Mouse (Mus musculus) embryonic facial prominence, embryonic 15.5 days (tissue): ENCODE results near the gene Polr3g. TPM values are rescaled to one million over a fixed set of nuclear protein-coding genes. Genes with fewer than 3 reads are reported as not detected.
"Not testable (repeated sequence)": the region's sequence is repeated elsewhere in the genome, so short reads cannot be mapped to it uniquely, and the experiment has no call there.

Experiments used
- ATAC-seq: fragments of 200-750 bp; cut with Nextera tagmentation; 2 replicates; pipeline ENCODE4 v1.8.0; 2017; ENCODE audit warnings: low read depth, moderate TSS enrichment; ENCODE audit not compliant: insufficient number of reproducible peaks, low FRiP score, low TSS enrichment
- H3K27ac ChIP-seq: fragments of 300-500 bp; sonication (generic); replicated peaks from 2 replicates; pipeline ENCODE4 v1.5.1; 2015; ENCODE audit warnings: mild to moderate bottlenecking, inconsistent platforms
- H3K27me3 ChIP-seq: fragments of 300-500 bp; sonication (generic); 2 replicates; pipeline ENCODE4 v1.6.1; 2015; ENCODE audit warnings: inconsistent platforms
- H3K36me3 ChIP-seq: fragments of 300-500 bp; sonication (generic); 2 replicates; pipeline ENCODE4 v1.6.1; 2015; ENCODE audit warnings: mild to moderate bottlenecking, inconsistent platforms
- H3K4me1 ChIP-seq: fragments of 300-500 bp; sonication (generic); 2 replicates; pipeline ENCODE4 v1.6.1; 2015; ENCODE audit warnings: inconsistent platforms
- H3K4me2 ChIP-seq: fragments of 300-500 bp; sonication (generic); replicated peaks from 2 replicates; pipeline ENCODE4 v1.6.1; 2015; ENCODE audit warnings: mild to moderate bottlenecking, inconsistent platforms
- H3K4me3 ChIP-seq: fragments of 300-500 bp; sonication (generic); replicated peaks from 2 replicates; pipeline ENCODE4 v1.5.1; 2015; ENCODE audit warnings: mild to moderate bottlenecking, inconsistent platforms
- H3K9ac ChIP-seq: fragments of 300-500 bp; sonication (generic); 2 replicates; pipeline ENCODE4 v1.6.1; 2015; ENCODE audit warnings: inconsistent platforms
- H3K9me3 ChIP-seq: fragments of 300-500 bp; sonication (generic); replicated peaks from 2 replicates; pipeline ENCODE4 v1.6.1; 2016; ENCODE audit warnings: inconsistent platforms
- WGBS: fragments of 180-500 bp; shearing (Covaris S2); methylation state at CpG from one replicate; pipeline ENCODE4 v1.1.7; 2015; 5-methylcytosine and 5-hydroxymethylcytosine counted together
- polyA plus RNA-seq: library from polyadenylated mRNA; unstranded; fragments of >200 nt; fragmentation: Nextera tagmentation; extraction: Ambion mirVana; gene quantifications from 2 replicates; pipeline ENCODE4 v1.2.1, GENCODE M21; 2015

The Polr3g gene
- polyA plus RNA-seq, 1 experiment from 2014 or later: 29.5 TPM

DNA sequence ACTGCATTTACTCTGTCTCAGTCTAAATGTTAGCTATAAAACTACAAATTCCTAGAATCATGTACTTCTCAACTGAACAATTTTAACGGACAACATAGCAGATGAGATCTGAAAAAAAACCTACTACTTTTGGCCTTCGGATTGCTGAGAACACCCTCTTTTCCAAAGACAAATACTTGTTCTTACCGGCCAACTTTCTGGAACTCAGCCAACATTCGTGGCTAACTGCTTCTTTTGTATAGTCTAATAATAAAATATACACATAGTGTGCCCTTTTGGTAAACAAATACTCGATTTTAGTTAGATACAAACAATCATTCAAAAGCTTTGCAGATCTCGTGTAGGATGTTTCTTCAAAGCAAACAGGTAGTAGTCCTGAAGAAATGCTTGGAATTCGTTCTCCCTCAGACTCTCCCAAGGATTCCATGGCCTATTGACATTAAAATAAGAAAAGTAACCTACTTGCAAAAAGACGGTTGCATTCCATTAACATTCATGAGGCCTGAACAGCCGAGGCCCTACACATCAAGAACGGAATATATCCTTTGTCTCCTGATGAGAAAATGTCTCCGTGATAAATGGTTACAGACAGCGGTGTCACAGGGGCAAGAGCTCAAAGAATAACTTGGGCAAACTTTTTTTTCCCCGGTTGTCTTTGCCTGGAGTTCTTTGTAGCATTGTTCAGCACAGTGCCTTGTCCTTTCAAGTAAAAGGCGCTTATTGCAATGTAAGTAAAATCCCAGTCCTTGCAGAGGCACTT, 54.5 kb downstream of the Polr3g start:
- WGBS: 31% methylated on average over 14 of the region's 14 CpGs
- H3K36me3 ChIP-seq: 0 out of 2 replicates have a peak, but pooled peaks cover 3% of the 10 kb centered on the region
- no peak for ATAC-seq
- H3K4me2 ChIP-seq: peak overlapping the region; percentile 62; the same call in 1 of the 2 replicates
- H3K27me3 ChIP-seq: no peaks in the 10 kb centered on the region
- peaks cover 24% of the 10 kb centered on the region for H3K4me1 ChIP-seq
- no peaks in the 10 kb centered on the region for H3K9me3 ChIP-seq
- no peak overlapping the region for H3K9ac ChIP-seq
- H3K4me3 ChIP-seq: no peak overlapping the region
- H3K27ac ChIP-seq: no peak overlapping the region

DNA sequence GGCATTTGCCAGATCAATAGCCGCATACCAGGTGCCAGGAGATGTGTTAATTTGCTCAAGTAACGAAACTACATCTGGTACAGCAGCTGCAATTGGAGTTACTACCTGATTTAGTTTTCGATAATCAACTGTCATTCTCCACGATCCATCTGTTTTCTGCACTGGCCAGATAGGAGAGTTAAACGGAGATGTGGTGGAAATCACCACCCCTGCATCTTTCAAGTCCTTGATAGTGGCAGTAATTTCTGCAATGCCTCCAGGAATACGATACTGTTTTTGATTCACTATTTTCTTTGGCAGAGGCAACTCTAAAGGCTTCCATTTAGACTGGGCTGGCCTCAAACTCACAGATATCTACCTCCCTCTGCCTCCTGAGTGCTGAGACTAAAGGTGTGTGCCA, 60.4 kb downstream of the Polr3g start:
- not testable (repeated sequence) for H3K9me3 ChIP-seq, H3K4me3 ChIP-seq, H3K27ac ChIP-seq, H3K9ac ChIP-seq, H3K27me3 ChIP-seq, ATAC-seq, H3K36me3 ChIP-seq, H3K4me1 ChIP-seq, H3K4me2 ChIP-seq
- 75% methylated on average over 5 of the region's 6 CpGs for WGBS

DNA sequence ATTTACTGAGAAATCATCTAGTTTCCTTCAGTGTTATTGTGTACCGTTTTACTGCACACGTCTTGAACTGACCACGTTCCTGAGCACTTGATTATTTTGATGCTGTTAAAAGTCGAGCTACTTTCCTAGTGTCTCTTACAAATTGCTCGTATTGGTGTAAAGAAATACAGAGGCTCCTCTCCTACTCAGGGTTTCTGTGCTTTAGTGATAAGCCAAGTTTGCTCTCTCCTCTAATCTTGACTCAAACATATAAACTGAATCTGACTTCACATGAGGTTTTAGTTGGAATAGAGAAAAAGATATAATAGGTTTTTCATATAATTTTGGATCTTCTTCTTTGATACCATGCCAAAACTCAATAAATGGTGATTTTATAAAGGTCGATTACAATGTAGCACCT, 64.5 kb downstream of the Polr3g start:
- no peak for ATAC-seq
- no peaks in the 10 kb centered on the region for H3K36me3 ChIP-seq

DNA sequence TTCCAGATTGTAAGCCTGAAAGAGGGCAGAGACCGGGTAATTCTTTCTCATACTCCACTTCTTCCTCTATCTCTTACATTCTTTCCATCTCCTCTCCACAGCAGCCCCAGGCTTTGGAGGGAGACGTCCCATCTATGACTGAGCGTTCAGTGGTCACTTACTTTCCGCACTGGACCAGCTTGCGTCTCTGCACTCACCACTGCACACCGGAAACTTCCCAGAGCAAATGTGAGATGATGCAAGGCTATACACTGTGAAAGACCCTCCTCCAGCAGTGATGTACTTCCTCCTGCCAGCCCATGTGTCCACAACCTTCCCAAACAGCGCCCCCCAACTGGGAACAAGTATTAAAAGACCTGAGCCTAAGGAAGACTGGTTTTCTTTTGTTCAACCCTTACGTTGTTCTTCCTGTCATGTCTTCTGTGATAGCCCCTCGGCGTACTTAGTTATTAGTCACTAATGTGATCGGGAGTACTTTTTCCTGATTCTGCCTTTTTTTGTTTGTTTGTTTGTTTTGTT, 66.7 kb downstream of the Polr3g start:
- H3K4me2 ChIP-seq: no peak overlapping the region
- no peaks in the 10 kb centered on the region for H3K9me3 ChIP-seq
- H3K9ac ChIP-seq: no peak overlapping the region
- no peaks in the 10 kb centered on the region for H3K36me3 ChIP-seq
- H3K27me3 ChIP-seq: no peaks in the 10 kb centered on the region
- 0 out of 2 replicates have a peak, but pooled peaks have one; percentile 47 for ATAC-seq
- H3K4me3 ChIP-seq: no peak overlapping the region
- 86% methylated on average over 11 of the region's 11 CpGs for WGBS
- 0 out of 2 replicates have a peak, but pooled peaks cover 7% of the 10 kb centered on the region for H3K4me1 ChIP-seq
- H3K27ac ChIP-seq: no peak overlapping the region

More for the DNA sequence above, 64.5 kb downstream of the Polr3g start:
- no peak overlapping the region for H3K4me3 ChIP-seq
- 83% methylated on average over 6 of the region's 6 CpGs for WGBS
- no peak overlapping the region for H3K4me2 ChIP-seq
- no peak overlapping the region for H3K27ac ChIP-seq
- no peak overlapping the region for H3K9ac ChIP-seq
- no peaks in the 10 kb centered on the region for H3K9me3 ChIP-seq
- H3K27me3 ChIP-seq: no peaks in the 10 kb centered on the region
- 0 out of 2 replicates have a peak, but pooled peaks cover 4% of the 10 kb centered on the region for H3K4me1 ChIP-seq

DNA sequence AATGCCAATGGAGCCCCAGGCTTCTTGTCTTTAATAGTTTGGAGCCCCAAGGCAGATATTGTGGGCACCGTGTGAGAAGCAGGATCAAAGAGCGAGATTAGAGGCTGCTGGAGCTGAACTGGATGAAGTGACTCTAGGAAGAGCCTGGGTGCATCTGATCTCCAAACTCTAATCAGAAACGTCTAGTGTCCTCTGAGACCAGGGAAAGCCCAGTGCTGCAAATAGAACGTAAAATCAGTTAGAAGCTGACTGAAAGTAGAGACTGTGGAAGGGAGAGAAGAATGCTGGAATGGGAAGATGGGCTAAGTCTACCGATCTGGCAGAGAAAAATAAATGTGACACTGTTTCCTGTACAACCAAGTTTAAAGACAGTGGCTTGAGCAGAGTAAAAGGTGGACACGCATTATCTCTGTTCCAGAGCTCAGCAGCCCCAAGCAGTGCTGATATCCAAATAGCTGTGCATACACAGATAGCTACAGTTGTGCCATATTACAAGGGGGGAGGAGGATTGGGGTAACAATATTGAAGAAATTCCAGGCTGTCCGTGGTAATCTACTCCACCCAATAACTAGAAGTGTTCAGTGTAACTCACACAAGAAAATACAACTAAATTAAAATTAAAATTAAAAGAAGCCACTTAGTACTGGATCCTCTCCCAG, 68.2 kb downstream of the Polr3g start:
- 0 out of 2 replicates have a peak, but pooled peaks cover 7% of the 10 kb centered on the region for H3K4me1 ChIP-seq
- no peak overlapping the region for H3K4me3 ChIP-seq
- H3K9me3 ChIP-seq: no peaks in the 10 kb centered on the region
- no peak overlapping the region for H3K4me2 ChIP-seq
- WGBS: 48% methylated on average over 7 of the region's 7 CpGs
- no peak overlapping the region for H3K9ac ChIP-seq
- H3K27ac ChIP-seq: no peak overlapping the region
- H3K36me3 ChIP-seq: no peaks in the 10 kb centered on the region
- ATAC-seq: no peak
- no peaks in the 10 kb centered on the region for H3K27me3 ChIP-seq

DNA sequence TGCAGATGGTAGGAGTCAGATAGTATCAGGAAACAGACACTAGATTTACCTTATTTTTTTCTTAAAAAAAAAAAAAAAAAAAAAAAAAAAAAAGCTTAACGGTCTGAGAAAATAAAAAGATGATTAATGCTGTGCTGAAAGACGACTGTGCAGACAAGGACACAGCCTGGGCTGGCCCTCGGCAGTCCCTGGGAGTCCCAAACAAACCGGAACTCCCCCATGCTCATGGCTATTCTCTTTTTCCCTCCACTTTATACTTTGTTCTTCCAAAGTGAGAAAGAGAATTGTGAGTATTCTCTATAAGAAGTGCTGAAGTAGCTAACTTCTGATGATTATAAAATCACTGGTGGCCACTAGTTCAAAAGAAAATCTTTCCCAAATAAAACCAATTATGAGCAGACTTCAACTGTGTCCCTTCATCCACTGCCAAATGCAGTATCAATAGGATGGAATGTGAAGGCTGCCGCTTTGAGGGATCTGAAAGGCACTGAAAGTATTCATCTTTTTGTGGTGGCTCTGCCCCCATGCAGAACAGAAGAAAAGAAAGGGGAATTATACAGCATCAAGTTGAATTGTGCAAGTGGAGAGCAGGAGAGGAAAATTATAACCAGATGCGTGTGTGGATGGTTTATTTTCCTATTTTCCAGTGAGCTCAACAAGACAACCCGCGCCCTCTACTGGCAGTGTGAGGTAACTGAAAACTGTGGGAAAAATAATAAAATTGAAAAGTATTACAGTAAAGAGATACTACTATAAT, 69.3 kb downstream of the Polr3g start:
- 0 out of 2 replicates have a peak, but pooled peaks cover 7% of the 10 kb centered on the region for H3K4me1 ChIP-seq
- 0 out of 2 replicates have a peak overlapping the region, but pooled peaks have one; percentile 31 for H3K27ac ChIP-seq
- H3K9ac ChIP-seq: no peak overlapping the region
- H3K27me3 ChIP-seq: no peaks in the 10 kb centered on the region
- WGBS: 10% methylated on average over 8 of the region's 8 CpGs
- no peak overlapping the region for H3K4me3 ChIP-seq
- no peaks in the 10 kb centered on the region for H3K36me3 ChIP-seq
- H3K9me3 ChIP-seq: no peaks in the 10 kb centered on the region
- ATAC-seq: peak; percentile 81
- peak overlapping the region; percentile 36; the same call in 1 of the 2 replicates for H3K4me2 ChIP-seq

DNA sequence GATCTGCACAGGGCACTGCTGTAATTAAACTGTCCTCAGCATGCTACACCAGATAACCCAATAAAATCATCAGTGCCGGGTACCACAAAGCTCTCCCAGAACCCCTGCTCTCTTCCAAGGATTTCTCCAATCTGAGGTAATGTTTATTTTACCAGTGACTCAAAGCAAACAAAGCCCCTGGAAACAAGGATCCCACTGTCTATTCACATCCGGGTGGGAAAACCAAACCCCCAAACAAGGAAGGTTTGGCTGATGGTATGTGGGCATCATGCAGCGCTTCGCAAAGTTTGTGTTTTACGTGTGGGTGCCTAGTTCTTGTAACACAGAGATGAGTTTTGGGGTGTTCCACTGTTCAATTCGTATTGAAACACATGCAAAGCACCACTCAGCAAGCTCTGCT, 69.9 kb downstream of the Polr3g start:
- Histone ChIP-seq H3K4me2 (no peak overlapping the region), H3K4me3 (no peak overlapping the region), H3K9me3 (no peaks in the 10 kb centered on the region), H3K27ac (no peak overlapping the region), H3K27me3 (no peaks in the 10 kb centered on the region), H3K4me1 (0 out of 2 replicates have a peak, but pooled peaks cover 7% of the 10 kb centered on the region), H3K9ac (no peak overlapping the region), H3K36me3 (no peaks in the 10 kb centered on the region)
- ATAC-seq: no peak
- 28% methylated on average over 6 of the region's 6 CpGs for WGBS

DNA sequence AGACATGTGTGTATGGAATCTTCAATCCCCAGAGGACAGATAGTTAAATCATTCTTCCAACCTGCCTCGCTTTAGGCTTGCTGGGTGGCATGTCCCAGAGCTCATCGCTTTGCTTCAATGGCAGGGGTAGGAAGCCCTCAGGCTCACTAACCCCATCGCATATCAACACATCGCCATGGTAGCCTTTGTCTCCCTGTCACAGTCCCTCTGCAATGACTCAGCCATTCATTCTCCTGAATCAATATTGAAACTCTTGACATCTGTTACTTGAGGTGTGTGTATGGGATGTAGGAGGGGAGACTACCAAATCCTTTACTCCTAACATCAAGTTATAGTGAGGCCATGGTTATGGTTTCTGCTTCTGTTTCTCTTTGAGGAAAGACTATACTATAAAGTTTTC, 71.2 kb downstream of the Polr3g start:
- Histone ChIP-seq H3K9ac (no peak overlapping the region), H3K27ac (no peak overlapping the region), H3K4me1 (0 out of 2 replicates have a peak, but pooled peaks cover 7% of the 10 kb centered on the region), H3K36me3 (no peaks in the 10 kb centered on the region), H3K27me3 (no peaks in the 10 kb centered on the region), H3K9me3 (no peaks in the 10 kb centered on the region), H3K4me3 (no peak overlapping the region), H3K4me2 (no peak overlapping the region)
- 31% methylated on average over 4 of the region's 4 CpGs for WGBS
- no peak for ATAC-seq

DNA sequence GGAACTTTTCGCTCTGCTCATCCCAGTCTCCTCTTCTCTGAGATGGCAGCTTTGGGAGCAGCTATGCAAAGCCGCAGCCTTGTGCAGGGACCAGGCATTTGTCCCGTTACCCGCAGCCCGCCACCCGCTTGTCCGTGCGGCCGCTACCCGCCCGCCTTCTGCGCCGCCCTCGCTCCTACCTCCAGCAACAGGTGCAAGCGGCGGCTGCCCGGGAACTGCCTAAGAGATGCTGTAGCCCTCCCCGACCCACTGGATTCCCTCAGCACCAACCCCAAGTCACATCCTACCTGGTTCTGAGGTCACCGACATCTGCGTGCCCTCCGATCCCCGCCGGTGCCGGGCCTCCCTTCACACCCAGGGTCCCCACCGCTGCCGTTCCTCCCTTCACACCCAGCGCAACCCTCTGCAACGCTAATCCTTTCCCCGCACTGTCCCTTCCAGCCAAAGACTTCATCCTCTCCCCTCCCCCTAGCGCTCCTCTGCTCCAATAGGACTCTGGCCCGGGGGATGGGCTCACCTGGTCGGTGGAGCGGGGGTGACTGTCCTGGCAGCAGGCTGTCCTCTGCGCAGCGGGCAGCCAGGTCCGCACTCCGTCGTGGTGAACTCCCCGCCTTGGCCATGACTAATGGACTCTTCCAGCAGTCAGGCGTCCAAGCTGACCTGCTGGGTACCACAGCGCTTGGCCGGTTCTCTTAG, 77.9 kb downstream of the Polr3g start, which contains the start of gene Adgrv1:
TSS of gene Adgrv1 (minus strand) at position 435 of the 696 bp plus-strand sequence.
- Histone ChIP-seq H3K4me3 (peak within 1 kb of the TSS; percentile 41), H3K27ac (no peak within 1 kb of the TSS), H3K36me3 (no peaks in the 10 kb centered on the region), H3K9ac (no peak within 1 kb of the TSS), H3K4me1 (peaks cover 8% of the 10 kb centered on the region), H3K4me2 (peak within 1 kb of the TSS; percentile 60), H3K27me3 (peaks cover 17% of the 10 kb centered on the region), H3K9me3 (no peaks in the 10 kb centered on the region)
- 2% methylated on average over 42 of the region's 42 CpGs for WGBS
- peak; percentile 93 for ATAC-seq

DNA sequence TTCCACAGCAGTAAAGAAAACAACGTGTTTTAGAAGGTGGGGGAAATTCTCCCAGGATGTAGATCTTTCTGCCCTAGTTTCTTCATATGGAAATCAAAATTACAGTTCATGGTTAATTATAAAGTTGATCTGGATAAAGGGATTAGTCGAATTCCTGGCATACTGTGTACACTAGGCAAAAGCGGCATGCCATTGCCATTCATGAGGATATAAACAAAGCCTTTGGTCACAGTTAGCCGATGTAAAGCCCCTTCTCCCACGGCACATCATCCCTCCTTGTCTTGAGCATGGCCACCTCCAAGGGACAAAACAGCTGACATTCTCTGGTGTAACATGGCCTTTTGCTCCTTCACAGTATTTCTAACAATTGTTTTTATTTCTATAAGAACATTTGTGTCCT, 80.2 kb downstream of the Polr3g start:
- peaks cover 8% of the 10 kb centered on the region for H3K4me1 ChIP-seq
- peaks cover 17% of the 10 kb centered on the region for H3K27me3 ChIP-seq
- ATAC-seq: no peak
- H3K4me3 ChIP-seq: no peak overlapping the region
- no peak overlapping the region for H3K9ac ChIP-seq
- H3K27ac ChIP-seq: no peak overlapping the region
- no peaks in the 10 kb centered on the region for H3K36me3 ChIP-seq
- no peaks in the 10 kb centered on the region for H3K9me3 ChIP-seq
- WGBS: 26% methylated on average over 5 of the region's 5 CpGs
- no peak overlapping the region for H3K4me2 ChIP-seq
